Comparison of ENCODE assay signal across 9 mouse cellular contexts in the genomic region with DNA sequence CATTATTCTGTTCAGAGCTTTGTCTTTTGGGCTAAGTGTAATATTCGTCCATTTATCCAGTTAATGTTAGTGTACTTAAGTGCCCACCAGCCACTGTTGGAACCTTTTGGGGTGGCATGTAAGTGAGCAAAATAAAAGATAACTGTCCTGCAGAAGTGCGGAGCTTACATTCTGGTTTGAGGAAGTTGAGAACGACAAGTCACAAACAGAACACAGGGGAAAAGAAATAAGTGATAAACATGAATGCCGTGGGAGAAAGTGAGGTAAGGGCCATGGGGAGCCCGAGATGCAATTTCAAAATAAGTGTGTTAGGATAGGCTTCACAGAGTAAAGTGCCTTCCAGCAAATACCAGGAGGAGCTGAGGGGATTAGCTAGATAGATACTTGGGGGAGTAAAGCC. TPM values are rescaled to one million over a fixed set of nuclear protein-coding genes. Genes with fewer than 3 reads are reported as not detected.
DNase-seq lines count a peak whose midpoint lies in the region; ATAC-seq and TF ChIP-seq lines count a peak whose summit lies in the region.
"Had no signal": no experiment of that assay in that cellular context is flagged by ENCODE, and none has a peak within 500 bp of the region (broad histone marks: within the 10 kb centered on the region; RNA-seq: fewer than 3 reads in every experiment).

No protein-coding gene starts in this region.

- H3K4me3 ChIP-seq in heart, postnatal 0 days (ENCODE audit: low read depth, low read length), result peak overlapping the region; percentile 65
- H3K4me3 ChIP-seq in liver, postnatal 0 days (ENCODE audit: low read depth, low read length), result peak overlapping the region; percentile 62

- no peaks in the 10 kb centered on the region for H3K27me3 ChIP-seq in heart, postnatal 0 days (ENCODE audit: control insufficient read depth, insufficient read depth, low read length)
- no peaks in the 10 kb centered on the region for H3K27me3 ChIP-seq in liver, postnatal 0 days (ENCODE audit: insufficient read depth, low read length)

- DNase-seq in 416B (ENCODE audit: low read depth) (peak; percentile 21), A20 (ENCODE audit: low read depth, low spot score) (peak; percentile 50)
- DNase-seq in heart, postnatal 0 days (ENCODE audit: low spot score), result no peak
- no peak for DNase-seq in liver, postnatal 0 days
- DNase-seq in thymus, postnatal 36 days, result no peak
- DNase-seq in cerebellum, postnatal 14 days, result no peak
- no peak for DNase-seq in cerebellum, adult 11 months
- DNase-seq: retina, postnatal 1 day had no signal

- peaks cover 26% of the 10 kb centered on the region for H3K36me3 ChIP-seq in heart, postnatal 0 days (replicated peaks; ENCODE audit: control insufficient read depth, insufficient read depth, low read length)
- H3K36me3 ChIP-seq in liver, postnatal 0 days (replicated peaks; ENCODE audit: insufficient read depth, low read length), result peaks cover 28% of the 10 kb centered on the region

- H3K9ac ChIP-seq in heart, postnatal 0 days (replicated peaks; ENCODE audit: low read depth, low read length), result no peak overlapping the region
- no peak overlapping the region for H3K9ac ChIP-seq in liver, postnatal 0 days (replicated peaks)

- no peak for TF ChIP-seq EP300 in heart, postnatal 0 days (IDR thresholded peaks at IDR 0.05; ENCODE audit: low read depth)
- no peak for TF ChIP-seq EP300 in liver, postnatal 0 days (IDR thresholded peaks at IDR 0.05; ENCODE audit: low read depth)

- H3K9me3 ChIP-seq in heart, postnatal 0 days (replicated peaks; ENCODE audit: control insufficient read depth, low read length), result no peaks in the 10 kb centered on the region
- H3K9me3 ChIP-seq in liver, postnatal 0 days (ENCODE audit: low read length), result no peaks in the 10 kb centered on the region

- peaks cover 13% of the 10 kb centered on the region for H3K4me1 ChIP-seq in heart, postnatal 0 days (ENCODE audit: control insufficient read depth, insufficient read depth)
- H3K4me1 ChIP-seq in liver, postnatal 0 days (ENCODE audit: insufficient read depth), result peaks cover 15% of the 10 kb centered on the region

- 54% methylated on average over 5 of the region's 5 CpGs for WGBS in heart, postnatal 0 days
- WGBS in liver, postnatal 0 days (ENCODE audit: insufficient replicate concordance), result 25% methylated on average over 5 of the region's 5 CpGs

- no peak for TF ChIP-seq CTCF in heart, postnatal 0 days (IDR thresholded peaks at IDR 0.05; ENCODE audit: low read depth)
- TF ChIP-seq CTCF in liver, postnatal 0 days (IDR thresholded peaks at IDR 0.05; ENCODE audit: low read depth), result no peak

- H3K27ac ChIP-seq in heart, postnatal 0 days (ENCODE audit: low read depth), result no peak overlapping the region
- no peak overlapping the region for H3K27ac ChIP-seq in liver, postnatal 0 days (ENCODE audit: low read depth)

- peak overlapping the region; percentile 78 for H3K4me2 ChIP-seq in heart, postnatal 0 days (ENCODE audit: low read depth, low read length)
- H3K4me2 ChIP-seq in liver, postnatal 0 days (ENCODE audit: low read depth, low read length), result peak overlapping the region; percentile 83

- ATAC-seq in heart, postnatal 0 days (ENCODE audit: insufficient read depth, low read depth), result no peak
- no peak for ATAC-seq in liver, postnatal 0 days

RNA-seq across cellular contexts. Expression of a gene that starts 3.0 kb away (rescaled TPM):
- total RNA-seq in heart, postnatal 0 days (2014; rRNA removed; ENCODE audit: low replicate concordance), result 6.9 and 12.1 TPM in 2 replicates
- 3.0 and 3.1 TPM in 2 replicates for polyA plus RNA-seq in heart, postnatal 0 days (2015; fragmentation: Nextera tagmentation; extraction: Ambion mirVana)
- 1.8 and 2.5 TPM in 2 replicates for polyA plus RNA-seq in liver, postnatal 0 days (2015; fragmentation: Nextera tagmentation; extraction: Ambion mirVana)

RNA-seq across cellular contexts. Expression of a gene that starts 48.3 kb away (rescaled TPM):
- 0.04 TPM in 2 replicates for total RNA-seq in heart, postnatal 0 days (2014; rRNA removed; ENCODE audit: low replicate concordance)
- 0.03 and 0.04 TPM in 2 replicates for polyA plus RNA-seq in heart, postnatal 0 days (2015; fragmentation: Nextera tagmentation; extraction: Ambion mirVana)
- polyA plus RNA-seq in liver, postnatal 0 days (2015; fragmentation: Nextera tagmentation; extraction: Ambion mirVana), result 0.01 and 0.04 TPM in 2 replicates
- total RNA-seq: granulocyte monocyte progenitor cell, adult 5-6 weeks had no signal

RNA-seq across cellular contexts. Expression of a gene that starts 50.5 kb away (rescaled TPM):
- total RNA-seq in heart, postnatal 0 days (2014; rRNA removed; ENCODE audit: low replicate concordance), result not detected in 2 replicates
- polyA plus RNA-seq in heart, postnatal 0 days (2015; fragmentation: Nextera tagmentation; extraction: Ambion mirVana), result 0.11 and 0.18 TPM in 2 replicates
- polyA plus RNA-seq in liver, postnatal 0 days (2015; fragmentation: Nextera tagmentation; extraction: Ambion mirVana), result not detected in 2 replicates
- total RNA-seq: granulocyte monocyte progenitor cell, adult 5-6 weeks had no signal

Comparison
In these comparisons a context has a peak if more than half of its experiments do, and no peak if none do; other contexts are left out.
1. DNase-seq: peak in 416B (single experiment) and A20 (single experiment); none in heart, postnatal 0 days (single experiment), liver, postnatal 0 days (single experiment), thymus, postnatal 36 days (0 of 2), cerebellum, postnatal 14 days (0 of 2) and cerebellum, adult 11 months (single experiment).